Mouse (Mus musculus) forebrain, embryonic 10.5 days (tissue): ENCODE results near the gene Apba3. TPM values are rescaled to one million over a fixed set of nuclear protein-coding genes. Genes with fewer than 3 reads are reported as not detected.

Source experiments
- DNase-seq: peaks from one replicate; pipeline ENCODE4 v3.0.0-alpha.2; 2017; ENCODE audit warnings: low spot score; ENCODE audit errors: extremely low spot score
- H3K27ac ChIP-seq: fragments of 300-500 bp; sonication (generic); 2 replicates; pipeline ENCODE4 v1.5.1; 2016; ENCODE audit warnings: mild to moderate bottlenecking
- H3K27me3 ChIP-seq: fragments of 300-500 bp; sonication (generic); 2 replicates; pipeline ENCODE4 v1.6.1; 2016; ENCODE audit warnings: mild to moderate bottlenecking; ENCODE audit not compliant: poor library complexity, severe bottlenecking
- H3K36me3 ChIP-seq: fragments of 300-500 bp; sonication (generic); replicated peaks from 2 replicates; pipeline ENCODE4 v1.6.1; 2016; ENCODE audit warnings: mild to moderate bottlenecking, moderate library complexity
- H3K4me1 ChIP-seq: fragments of 300-500 bp; sonication (generic); 2 replicates; pipeline ENCODE4 v1.6.1; 2016
- H3K4me3 ChIP-seq: fragments of 300-500 bp; sonication (generic); 2 replicates; pipeline ENCODE4 v1.5.1; 2016; ENCODE audit warnings: mild to moderate bottlenecking, moderate library complexity
- H3K9me3 ChIP-seq: fragments of 300-500 bp; sonication (generic); 2 replicates; pipeline ENCODE4 v1.6.1; 2016; ENCODE audit warnings: mild to moderate bottlenecking, moderate library complexity
- WGBS: fragments of 180-500 bp; shearing (Covaris S2); methylation state at CpG from one replicate; pipeline ENCODE4 v1.1.7; 2016; 5-methylcytosine and 5-hydroxymethylcytosine counted together
- microRNA-seq: library from miRNA; unstranded; fragments of <30 nt; microRNA quantifications from one replicate; pipeline ENCODE4, GENCODE M21; 2017
- polyA plus RNA-seq: library from polyadenylated mRNA; unstranded; fragments of >200 nt; fragmentation: Nextera tagmentation; extraction: Ambion mirVana; gene quantifications from 2 replicates; pipeline ENCODE4 v1.2.1, GENCODE M21; 2016

Apba3 gene
- polyA plus RNA-seq, 1 experiment from 2014 or later, result 52.1 TPM

GRCm38 (mm10) chr10:81321436-81321835, 54.7 kb downstream of the Apba3 start:
- H3K4me1 ChIP-seq, result peaks cover 52% of the 10 kb centered on the region
- H3K9me3 ChIP-seq, result no peaks in the 10 kb centered on the region
- peak overlapping the region; percentile 96 for H3K4me3 ChIP-seq
- 0 out of 2 replicates have a peak, but pooled peaks cover 8% of the 10 kb centered on the region for H3K27me3 ChIP-seq
- peaks cover 68% of the 10 kb centered on the region for H3K36me3 ChIP-seq
- 4% methylated on average over 20 of the region's 20 CpGs for WGBS
- H3K27ac ChIP-seq, result peak overlapping the region; percentile 97
- DNase-seq, result no peak

GRCm38 (mm10) chr10:81322444-81322843, 55.7 kb downstream of the Apba3 start:
- peaks cover 42% of the 10 kb centered on the region for H3K4me1 ChIP-seq
- H3K9me3 ChIP-seq, result no peaks in the 10 kb centered on the region
- H3K27me3 ChIP-seq, result 0 out of 2 replicates have a peak, but pooled peaks cover 3% of the 10 kb centered on the region
- peaks cover 69% of the 10 kb centered on the region for H3K36me3 ChIP-seq
- H3K4me3 ChIP-seq, result peak overlapping the region; percentile 96
- DNase-seq, result no peak
- H3K27ac ChIP-seq, result no peak overlapping the region
- 95% methylated on average over 27 of the region's 27 CpGs for WGBS

Small RNA genes lying within 50 kb of the gene (microRNA-seq; reads per million reads assigned to microRNA genes)
- gene Mir3057, result 14.1 reads per million, percentile 25 among the genes with 10 or more reads in this experiment

Other genes starting within 250 kb of the Apba3 start
- 2.1 and 2.5 TPM in 2 replicates for gene Diras1, start 241.3 kb upstream of the Apba3 start, polyA plus RNA-seq
- 15.7 and 15.8 TPM in 2 replicates for gene Slc39a3, start 229.5 kb upstream of the Apba3 start, polyA plus RNA-seq
- 285 and 286 TPM in 2 replicates for gene Sgta, start 206.8 kb upstream of the Apba3 start, polyA plus RNA-seq
- gene Thop1, start 196.9 kb upstream of the Apba3 start, polyA plus RNA-seq, result 106 and 114 TPM in 2 replicates
- gene Creb3l3, start 168.1 kb upstream of the Apba3 start, polyA plus RNA-seq, result 0.14 and 0.22 TPM in 2 replicates
- 186 and 206 TPM in 2 replicates for gene Map2k2, start 161.0 kb upstream of the Apba3 start, polyA plus RNA-seq
- 6.8 and 7.5 TPM in 2 replicates for gene Zbtb7a, start 131.7 kb upstream of the Apba3 start, polyA plus RNA-seq
- gene Pias4, start 99.0 kb upstream of the Apba3 start, polyA plus RNA-seq, result 56.2 and 58.7 TPM in 2 replicates
- gene Eef2, start 90.3 kb upstream of the Apba3 start, polyA plus RNA-seq, result 596 and 599 TPM in 2 replicates
- 41.6 and 44.9 TPM in 2 replicates for gene Dapk3, start 84.0 kb upstream of the Apba3 start, polyA plus RNA-seq
- gene 4930442H23Rik, start 83.1 kb upstream of the Apba3 start, polyA plus RNA-seq, result not detected in 2 replicates
- gene Nmrk2, start 64.9 kb upstream of the Apba3 start, polyA plus RNA-seq, result not detected in 2 replicates
- gene Atcay, start 36.1 kb upstream of the Apba3 start, polyA plus RNA-seq, result 5.3 and 6.7 TPM in 2 replicates
- 2.4 and 2.7 TPM in 2 replicates for gene Zfr2, start 33.8 kb upstream of the Apba3 start, polyA plus RNA-seq
- 3.7 and 5.0 TPM in 2 replicates for gene Matk, start 14.0 kb upstream of the Apba3 start, polyA plus RNA-seq
- gene Mrpl54, start within 50 bp of the Apba3 start, polyA plus RNA-seq, result 217 TPM in 2 replicates
- gene Tjp3, start 24.6 kb downstream of the Apba3 start, polyA plus RNA-seq, result 8.8 and 10.1 TPM in 2 replicates
- 60.6 and 62.1 TPM in 2 replicates for gene Pip5k1c, start 26.0 kb downstream of the Apba3 start, polyA plus RNA-seq
- 56.0 and 56.7 TPM in 2 replicates for gene Cactin, start 54.1 kb downstream of the Apba3 start, polyA plus RNA-seq
- gene Tbxa2r, start 61.8 kb downstream of the Apba3 start, polyA plus RNA-seq, result 2.4 and 3.0 TPM in 2 replicates
- gene Gipc3, start 76.3 kb downstream of the Apba3 start, polyA plus RNA-seq, result not detected in 2 replicates
- 101 and 108 TPM in 2 replicates for gene Hmg20b, start 83.5 kb downstream of the Apba3 start, polyA plus RNA-seq
- gene Mfsd12, start 90.5 kb downstream of the Apba3 start, polyA plus RNA-seq, result 6.7 and 7.5 TPM in 2 replicates
- gene 4930404N11Rik, start 98.9 kb downstream of the Apba3 start, polyA plus RNA-seq, result 0.35 and 0.52 TPM in 2 replicates
- gene Fzr1, start 111.6 kb downstream of the Apba3 start, polyA plus RNA-seq, result 135 and 139 TPM in 2 replicates
- gene Dohh, start 117.5 kb downstream of the Apba3 start, polyA plus RNA-seq, result 96.8 and 97.9 TPM in 2 replicates
- gene Gm48551, start 117.5 kb downstream of the Apba3 start, polyA plus RNA-seq, result 2.6 and 3.1 TPM in 2 replicates
- 0.78 and 1.4 TPM in 2 replicates for gene Gm48552, start 122.0 kb downstream of the Apba3 start, polyA plus RNA-seq
- gene Smim24, start 126.1 kb downstream of the Apba3 start, polyA plus RNA-seq, result 1.6 and 1.9 TPM in 2 replicates
- 7.3 and 8.6 TPM in 2 replicates for gene Nfic, start 188.7 kb downstream of the Apba3 start, polyA plus RNA-seq
- gene Celf5, start 215.7 kb downstream of the Apba3 start, polyA plus RNA-seq, result 3.1 and 5.6 TPM in 2 replicates
- gene Ncln, start 229.4 kb downstream of the Apba3 start, polyA plus RNA-seq, result 88.2 and 90.4 TPM in 2 replicates
- gene S1pr4, start 233.2 kb downstream of the Apba3 start, polyA plus RNA-seq, result 0.32 and 0.33 TPM in 2 replicates